Comparison of ENCODE assay signal across 7 mouse cellular contexts in the genomic region with DNA sequence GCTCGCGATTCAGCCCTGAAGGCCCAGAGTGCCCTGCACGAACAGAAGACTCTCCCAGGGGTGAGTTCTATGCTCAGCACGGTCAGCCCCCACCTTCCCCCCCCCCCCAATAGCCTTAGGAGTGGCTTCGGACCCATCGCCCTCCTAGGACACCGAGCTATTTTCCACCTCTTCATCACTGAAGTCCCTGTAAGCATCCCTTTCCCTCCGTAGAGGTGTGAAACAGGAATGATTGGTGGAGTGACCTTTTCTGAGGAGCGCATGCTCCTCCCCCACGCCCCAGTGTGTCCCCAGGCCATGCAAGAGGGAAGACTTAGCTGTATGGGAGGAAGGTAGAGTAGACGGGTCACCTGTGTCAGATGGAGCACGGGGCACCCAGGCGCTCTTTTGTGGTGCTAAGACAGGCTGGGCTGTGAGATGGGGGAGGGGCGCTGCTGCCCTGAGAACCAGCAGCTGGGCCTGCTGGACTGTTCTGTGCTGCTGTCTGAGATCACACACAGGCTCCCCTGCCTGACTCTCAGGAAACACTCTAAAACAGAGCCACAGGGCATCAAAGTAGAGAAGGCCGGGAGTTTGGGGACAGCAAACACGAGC. TPM values are rescaled to one million over a fixed set of nuclear protein-coding genes. Genes with fewer than 3 reads are reported as not detected.
A peak's percentile ranks its signal among the peaks of the same experiment; 100 is the strongest.
DNase-seq lines count a peak whose midpoint lies in the region; ATAC-seq and TF ChIP-seq lines count a peak whose summit lies in the region.

Gene Riiad1 (minus strand): TSS at position 51 of the 594 bp plus-strand sequence.

- DNase-seq in left cerebral cortex, adult 2 months (ENCODE audit: extremely low spot score in 1 of 2, low spot score in 2 of 2) = no peak
- no peak for DNase-seq in left cerebral cortex, adult 9 months (ENCODE audit: low spot score in 2 of 2)
- no peak for DNase-seq in hindbrain, postnatal 0 days (ENCODE audit: low spot score)
- no peak for DNase-seq in left cerebral cortex, postnatal 4 days
- DNase-seq in gastrocnemius, postnatal 4 days (ENCODE audit: low spot score in 2 of 2) = no peak

- intact Hi-C loops in left cerebral cortex, adult 2 months (cut with DNase I) = no loop called here
- intact Hi-C loops in left cerebral cortex, postnatal 4 days (cut with DNase I) = no loop called here

- 0 out of 2 replicates have a peak, but pooled peaks cover 5% of the 10 kb centered on the region for H3K4me1 ChIP-seq in embryonic facial prominence, embryonic 15.5 days
- H3K4me1 ChIP-seq in hindbrain, postnatal 0 days (ENCODE audit: insufficient read depth, low read length) = peaks cover 32% of the 10 kb centered on the region
- H3K4me1 ChIP-seq in olfactory bulb, adult 2 months (ENCODE audit: control insufficient read depth, insufficient read depth, low read length) = peaks cover 58% of the 10 kb centered on the region

- peak within 1 kb of the TSS; percentile 74 for H3K4me3 ChIP-seq in left cerebral cortex, adult 2 months
- no peak within 1 kb of the TSS; the same call in 1 of the 2 replicates for H3K4me3 ChIP-seq in embryonic facial prominence, embryonic 15.5 days (replicated peaks)
- peak within 1 kb of the TSS; percentile 56 for H3K4me3 ChIP-seq in hindbrain, postnatal 0 days (ENCODE audit: low read length)
- H3K4me3 ChIP-seq in olfactory bulb, adult 2 months (ENCODE audit: insufficient read depth, low read depth, low read length) = peak within 1 kb of the TSS; percentile 78

- no peak for ATAC-seq in embryonic facial prominence, embryonic 15.5 days (ENCODE audit: insufficient number of reproducible peaks, low FRiP score, low TSS enrichment, low read depth)
- no peak for ATAC-seq in hindbrain, postnatal 0 days

- no peak for TF ChIP-seq CTCF in left cerebral cortex, adult 2 months (IDR thresholded peaks at IDR 0.05)
- TF ChIP-seq CTCF in hindbrain, postnatal 0 days (IDR thresholded peaks at IDR 0.05; ENCODE audit: low read depth) = no peak
- no peak for TF ChIP-seq CTCF in olfactory bulb, adult 2 months (IDR thresholded peaks at IDR 0.05; ENCODE audit: insufficient read depth, low read depth, low read length)

- TF ChIP-seq POLR2A in olfactory bulb, adult 2 months (IDR thresholded peaks at IDR 0.05; ENCODE audit: insufficient read depth, low read depth, low read length) = no peak

- no peaks in the 10 kb centered on the region for H3K9me3 ChIP-seq in embryonic facial prominence, embryonic 15.5 days (replicated peaks)
- no peaks in the 10 kb centered on the region for H3K9me3 ChIP-seq in hindbrain, postnatal 0 days (ENCODE audit: low read length)

- WGBS in embryonic facial prominence, embryonic 15.5 days = 10% methylated on average over 16 of the region's 16 CpGs
- WGBS in hindbrain, postnatal 0 days = 8% methylated on average over 16 of the region's 16 CpGs
- WGBS in olfactory bulb, adult 2 months = 19% methylated on average over 16 of the region's 16 CpGs

- H3K4me2 ChIP-seq in embryonic facial prominence, embryonic 15.5 days (replicated peaks) = peak within 1 kb of the TSS; percentile 36; the same call in 1 of the 2 replicates
- peak within 1 kb of the TSS; percentile 85 for H3K4me2 ChIP-seq in hindbrain, postnatal 0 days (ENCODE audit: low read depth, low read length)

- H3K9ac ChIP-seq in embryonic facial prominence, embryonic 15.5 days = no peak within 1 kb of the TSS
- H3K9ac ChIP-seq in hindbrain, postnatal 0 days (replicated peaks; ENCODE audit: low read length) = peak within 1 kb of the TSS; percentile 80

- peaks cover 26% of the 10 kb centered on the region for H3K27me3 ChIP-seq in embryonic facial prominence, embryonic 15.5 days
- H3K27me3 ChIP-seq in hindbrain, postnatal 0 days (ENCODE audit: insufficient read depth, low read length) = no peaks in the 10 kb centered on the region

- peak within 1 kb of the TSS; percentile 98 for H3K27ac ChIP-seq in left cerebral cortex, adult 2 months
- H3K27ac ChIP-seq in embryonic facial prominence, embryonic 15.5 days (replicated peaks) = no peak within 1 kb of the TSS
- 0 out of 2 replicates have a peak within 1 kb of the TSS, but pooled peaks have one; percentile 88 for H3K27ac ChIP-seq in hindbrain, postnatal 0 days
- H3K27ac ChIP-seq in olfactory bulb, adult 2 months (ENCODE audit: insufficient read depth, low read depth, low read length) = peak within 1 kb of the TSS; percentile 96

- no peaks in the 10 kb centered on the region for H3K36me3 ChIP-seq in embryonic facial prominence, embryonic 15.5 days
- H3K36me3 ChIP-seq in hindbrain, postnatal 0 days (ENCODE audit: insufficient read depth, low read length) = no peaks in the 10 kb centered on the region

RNA-seq across cellular contexts. Expression of gene Riiad1, which starts in this region (rescaled TPM):
- total RNA-seq in left cerebral cortex, adult 2 months (2021) = 1 to 10 TPM; 4.4 to 5.8 TPM
- polyA plus RNA-seq in embryonic facial prominence, embryonic 15.5 days (2015; fragmentation: Nextera tagmentation; extraction: Ambion mirVana) = 16.7 and 31.7 TPM in 2 replicates
- total RNA-seq in hindbrain, postnatal 0 days (2014; rRNA removed) = 2.3 and 4.1 TPM in 2 replicates
- 15.7 and 18.3 TPM in 2 replicates for polyA plus RNA-seq in hindbrain, postnatal 0 days (2015; fragmentation: Nextera tagmentation; extraction: Ambion mirVana)
- polyA plus RNA-seq in olfactory bulb, adult 2 months (2012; ENCODE audit: insufficient read depth, insufficient read length, low replicate concordance, missing spikeins) = not detected in 2 replicates
- total RNA-seq in left cerebral cortex, postnatal 4 days (2021) = 1 to 10 TPM; 6.4 to 7.1 TPM
- 1 to 10 TPM; 6.1 to 8.0 TPM for total RNA-seq in gastrocnemius, postnatal 4 days (2021)

Comparison
In these comparisons a context has a peak if more than half of its experiments do, and no peak if none do; other contexts are left out.
1. RNA of gene Riiad1 (polyA plus RNA-seq): 16.7 to 31.7 TPM in embryonic facial prominence, embryonic 15.5 days and 15.7 to 18.3 TPM in hindbrain, postnatal 0 days; not detected in olfactory bulb, adult 2 months; every median in the first group is over 10 times any median in the second.